In the genomic region with DNA sequence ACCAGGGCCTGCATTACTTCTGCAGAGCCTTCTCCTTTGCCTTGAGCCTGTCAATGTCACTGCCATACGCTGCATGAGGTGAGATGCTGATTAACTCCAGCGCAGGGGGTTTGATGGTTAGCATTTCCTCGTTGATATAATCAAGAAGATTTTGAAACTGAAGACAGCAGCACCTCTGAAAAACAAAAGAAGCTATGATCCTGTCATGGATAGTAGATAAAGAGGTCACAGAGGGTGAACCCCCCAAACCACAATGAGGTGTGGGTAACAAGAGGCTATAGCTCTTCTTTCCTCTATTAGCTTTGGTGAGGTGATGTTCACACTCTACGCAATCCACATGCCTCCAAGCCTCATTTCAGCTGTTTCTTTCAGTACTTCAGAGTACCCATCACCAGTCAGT, we compare ENCODE assay signal across 23 mouse cellular contexts. TPM values are rescaled to one million over a fixed set of nuclear protein-coding genes. Genes with fewer than 3 reads are reported as not detected.
DNase-seq lines count a peak whose midpoint lies in the region; ATAC-seq lines count a peak whose summit lies in the region.
"Had no signal": no experiment of that assay in that cellular context is flagged by ENCODE, and none has a peak within 500 bp of the region (broad histone marks: within the 10 kb centered on the region; RNA-seq: fewer than 3 reads in every experiment).

No protein-coding gene starts in this region.

- peak; percentile 56 for ATAC-seq in megakaryocyte, adult 5-6 weeks (ENCODE audit: poor library complexity, severe bottlenecking)
- ATAC-seq: activated CD4-positive, CD25-positive, alpha-beta regulatory T cell, adult 4 months; CD4-positive, CD25-positive, alpha-beta regulatory T cell, adult 4 months; Patski had no signal

- peak; percentile 64 for DNase-seq in CD4-positive helper T cell, adult 2 months (ENCODE audit: low read depth, low spot score)
- DNase-seq in adrenal gland, adult 2 months: no peak
- no peak for DNase-seq in layer of hippocampus, adult 9-10 months (ENCODE audit: low spot score)
- DNase-seq: adrenal gland, adult 8-10 months; adrenal gland, postnatal 10 days; adrenal gland, postnatal 14 days; adrenal gland, postnatal 25 days; adrenal gland, postnatal 36 days; B cell, adult 2 months; cerebellum, adult 11 months; cerebellum, adult 11-12 months; cerebellum, adult 18-20 months; cerebellum, adult 2 months; cerebellum, adult 8-10 months had no signal

RNA-seq across cellular contexts. Expression of gene Erich6, which starts 12.0 kb away (rescaled TPM):
- total RNA-seq in megakaryocyte, adult 5-6 weeks (2015): not detected in 2 replicates
- not detected in 2 replicates for total RNA-seq in megakaryocyte, adult 5-6 weeks (2017)
- total RNA-seq in adrenal gland, adult 2 months (2021): under 1 TPM; 0.12 to 0.21 TPM
- polyA plus RNA-seq in adrenal gland, adult 2 months (2012; rRNA removed): not detected in 2 replicates
- total RNA-seq: adrenal gland, postnatal 14 days; adrenal gland, postnatal 25 days; adrenal gland, postnatal 4 days; CH12.LX; ES-E14; G1E; MEL had no signal
- polyA plus RNA-seq: activated CD4-positive, CD25-positive, alpha-beta regulatory T cell, adult 4 months; CD4-positive, CD25-positive, alpha-beta regulatory T cell, adult 4 months; G1E had no signal

RNA-seq across cellular contexts. Expression of gene Selenot, which starts 48.5 kb away (rescaled TPM):
- total RNA-seq in megakaryocyte, adult 5-6 weeks (2015): 161 and 163 TPM in 2 replicates
- 203 and 210 TPM in 2 replicates for total RNA-seq in megakaryocyte, adult 5-6 weeks (2017)
- 100 to 1,000 TPM; 125 to 149 TPM for total RNA-seq in adrenal gland, adult 2 months (2021)
- polyA plus RNA-seq in adrenal gland, adult 2 months (2012; rRNA removed): 23.5 and 26.2 TPM in 2 replicates
